Mouse (Mus musculus) liver, postnatal 0 days (tissue): ENCODE measurements around the gene Cmbl. TPM values are rescaled to one million over a fixed set of nuclear protein-coding genes. Genes with fewer than 3 reads are reported as not detected.
A peak's percentile ranks its signal among the peaks of the same experiment; 100 is the strongest.
"Not testable (repeated sequence)": the region's sequence is repeated elsewhere in the genome, so short reads cannot be mapped to it uniquely, and the experiment has no call there.

ENCODE experiments used
- ATAC-seq: fragments of 200-750 bp; cut with Nextera tagmentation; 2 replicates; pipeline ENCODE4 v1.8.0; 2017; ENCODE audit warnings: mild to moderate bottlenecking, moderate library complexity
- DNase-seq: peaks from one replicate; pipeline ENCODE4 v3.0.0-alpha.2; 2016
- H3K27ac ChIP-seq: fragments of 300-500 bp; sonication (generic); 2 replicates; pipeline ENCODE4 v1.5.1; 2014; ENCODE audit warnings: antibody characterized with exemption, moderate library complexity, mild to moderate bottlenecking, low read depth
- H3K27me3 ChIP-seq: fragments of 300-500 bp; sonication (generic); 2 replicates; pipeline ENCODE4 v1.6.1; 2014; ENCODE audit warnings: low read length, control low read depth, mixed read lengths; ENCODE audit not compliant: insufficient read depth
- H3K36me3 ChIP-seq: fragments of 300-500 bp; sonication (generic); replicated peaks from 2 replicates; pipeline ENCODE4 v1.6.1; 2014; ENCODE audit warnings: mild to moderate bottlenecking, control low read depth, low read length, moderate library complexity, mixed read lengths; ENCODE audit not compliant: insufficient read depth
- H3K4me1 ChIP-seq: fragments of 300-500 bp; sonication (generic); 2 replicates; pipeline ENCODE4 v1.6.1; 2014; ENCODE audit warnings: antibody characterized with exemption, mild to moderate bottlenecking, control low read depth; ENCODE audit not compliant: insufficient read depth
- H3K4me2 ChIP-seq: fragments of 300-500 bp; sonication (generic); 2 replicates; pipeline ENCODE4 v1.6.1; 2014; ENCODE audit warnings: low read depth, mild to moderate bottlenecking, low read length, moderate library complexity, mixed read lengths
- H3K4me3 ChIP-seq: fragments of 300-500 bp; sonication (generic); 2 replicates; pipeline ENCODE4 v1.5.1; 2014; ENCODE audit warnings: low read depth, low read length
- H3K9ac ChIP-seq: fragments of 300-500 bp; sonication (generic); replicated peaks from 2 replicates; pipeline ENCODE4 v1.6.1; 2014; ENCODE audit warnings: mild to moderate bottlenecking, moderate library complexity
- H3K9me3 ChIP-seq: fragments of 300-500 bp; sonication (generic); 2 replicates; pipeline ENCODE4 v1.6.1; 2016; ENCODE audit warnings: mild to moderate bottlenecking, control low read depth, low read length, mixed read lengths
- CTCF ChIP-seq: sonication (generic); IDR thresholded peaks from 2 replicates; pipeline ENCODE4 v1.5.1; 2016; ENCODE audit warnings: antibody characterized with exemption, low read depth
- EP300 ChIP-seq: IDR thresholded peaks from 2 replicates; pipeline ENCODE4 v1.6.1; 2016; ENCODE audit warnings: antibody characterized with exemption, low read depth, mild to moderate bottlenecking
- WGBS: fragments of 180-500 bp; shearing (Covaris S2); extraction: QIAGEN DNeasy Blood & Tissue Kit; methylation state at CpG from one replicate; pipeline ENCODE4 v1.1.7; 2014; ENCODE audit not compliant: insufficient replicate concordance; 5-methylcytosine and 5-hydroxymethylcytosine counted together
- polyA plus RNA-seq: library from polyadenylated mRNA; unstranded; fragments of >200 nt; fragmentation: Nextera tagmentation; extraction: Ambion mirVana; gene quantifications from 2 replicates; pipeline ENCODE4 v1.2.1, GENCODE M21; 2015

Gene Cmbl
- polyA plus RNA-seq, 1 experiment from 2014 or later = 113 TPM

DNA sequence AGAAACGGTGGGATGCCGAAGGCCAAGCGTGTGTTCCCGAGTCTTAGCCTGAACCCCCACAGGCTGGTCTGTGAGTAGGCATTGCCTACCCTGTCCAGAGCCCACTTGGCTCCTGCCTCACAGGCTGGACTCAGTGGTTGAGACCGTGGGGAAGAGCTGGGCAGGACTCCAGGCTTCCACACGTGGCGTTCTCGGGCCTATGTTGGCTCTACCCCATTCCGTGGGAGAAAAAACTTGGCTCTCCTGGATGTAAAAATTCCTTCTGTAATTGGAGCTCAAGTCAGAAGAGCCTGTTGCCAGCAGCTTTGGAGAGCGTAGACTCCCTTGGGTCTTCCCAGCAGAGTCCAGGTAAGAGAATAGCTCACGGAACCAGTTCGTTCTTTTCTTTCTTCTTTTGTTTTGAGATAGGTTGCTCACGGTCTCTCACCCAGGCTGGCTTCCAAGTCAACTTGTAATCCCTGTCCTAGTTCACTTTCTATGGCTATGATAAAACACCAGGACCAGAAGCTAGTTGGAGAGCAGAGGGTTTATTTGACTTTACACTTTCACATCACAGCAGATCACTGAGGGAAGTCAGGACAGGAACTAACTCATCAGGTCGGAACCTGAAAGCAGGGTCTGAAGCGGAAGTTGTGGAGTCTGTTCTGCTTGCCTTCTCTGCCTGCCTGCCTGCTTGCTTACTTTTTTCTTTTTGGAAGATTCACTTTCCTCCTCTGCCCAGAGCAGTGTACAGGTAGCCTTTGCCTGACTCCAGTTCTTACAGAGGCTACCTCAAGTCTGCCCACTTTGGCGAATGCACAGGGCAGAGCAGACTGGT lies 6.9 kb downstream of the Cmbl start:
- Histone ChIP-seq H3K36me3 (no peaks in the 10 kb centered on the region), H3K4me1 (peaks cover 39% of the 10 kb centered on the region), H3K9me3 (no peaks in the 10 kb centered on the region), H3K27me3 (no peaks in the 10 kb centered on the region), H3K4me2 (no peak overlapping the region), H3K9ac (0 out of 2 replicates have a peak overlapping the region, but pooled peaks have one; percentile 12), H3K4me3 (no peak overlapping the region), H3K27ac (peak overlapping the region; percentile 90)
- TF ChIP-seq CTCF = no peak
- TF ChIP-seq EP300 = no peak
- 80% methylated on average over 16 of the region's 16 CpGs for WGBS
- DNase-seq = no peak
- no peak for ATAC-seq

DNA sequence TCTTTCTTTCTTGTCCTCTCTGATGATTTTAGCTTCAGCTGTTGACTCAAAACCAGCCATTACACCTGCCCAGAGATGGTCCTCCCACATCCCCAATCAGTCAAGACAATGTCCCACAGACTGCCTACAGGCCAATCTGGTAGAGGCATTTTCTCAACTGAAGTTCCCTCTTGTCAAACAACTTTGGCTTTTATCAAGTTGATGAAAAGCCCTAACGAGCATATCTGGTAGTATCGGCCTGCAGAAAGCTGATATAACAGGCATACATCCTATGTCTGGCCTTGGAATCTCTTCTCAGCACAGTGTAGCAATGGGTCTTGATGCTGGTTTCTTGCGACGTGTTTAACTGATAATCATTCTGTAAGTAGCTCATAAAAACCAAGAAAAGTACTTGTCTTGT lies 8.1 kb downstream of the Cmbl start:
- Histone ChIP-seq H3K27me3 (no peaks in the 10 kb centered on the region), H3K9ac (no peak overlapping the region), H3K4me2 (no peak overlapping the region), H3K9me3 (no peaks in the 10 kb centered on the region), H3K4me1 (peaks cover 37% of the 10 kb centered on the region), H3K36me3 (no peaks in the 10 kb centered on the region), H3K27ac (0 out of 2 replicates have a peak overlapping the region, but pooled peaks have one; percentile 7), H3K4me3 (no peak overlapping the region)
- 45% methylated on average over 4 of the region's 4 CpGs for WGBS
- TF ChIP-seq EP300 (peak; percentile 80), CTCF (no peak)
- DNase-seq (no peak), ATAC-seq (no peak)

DNA sequence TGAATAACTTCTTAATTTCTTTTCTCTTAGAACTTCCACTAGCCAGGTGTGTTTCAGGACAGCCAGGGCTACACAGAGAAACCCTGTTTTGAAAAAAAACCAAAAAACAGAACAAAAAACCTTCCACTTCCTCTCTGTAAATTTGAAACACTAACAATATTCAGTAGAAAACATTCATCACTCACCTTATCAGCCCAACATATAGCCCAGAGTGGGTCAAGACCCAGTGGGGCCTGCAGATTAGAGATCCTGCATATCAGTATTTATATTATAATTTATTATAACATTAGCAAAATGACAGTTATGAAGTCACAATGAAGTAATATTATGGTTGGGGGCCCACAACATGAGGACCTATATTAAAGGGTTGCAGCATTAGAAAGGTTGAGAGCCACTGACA lies 8.5 kb downstream of the Cmbl start:
- no peaks in the 10 kb centered on the region for H3K27me3 ChIP-seq
- no peak for TF ChIP-seq CTCF
- no peak for TF ChIP-seq EP300
- H3K9me3 ChIP-seq = no peaks in the 10 kb centered on the region
- H3K36me3 ChIP-seq = no peaks in the 10 kb centered on the region
- no peak overlapping the region for H3K4me2 ChIP-seq
- ATAC-seq (no peak), DNase-seq (no peak)
- H3K4me1 ChIP-seq = peaks cover 34% of the 10 kb centered on the region
- no peak overlapping the region for H3K9ac ChIP-seq
- H3K4me3 ChIP-seq = no peak overlapping the region
- H3K27ac ChIP-seq = peak overlapping the region; percentile 34; the same call in 1 of the 2 replicates

DNA sequence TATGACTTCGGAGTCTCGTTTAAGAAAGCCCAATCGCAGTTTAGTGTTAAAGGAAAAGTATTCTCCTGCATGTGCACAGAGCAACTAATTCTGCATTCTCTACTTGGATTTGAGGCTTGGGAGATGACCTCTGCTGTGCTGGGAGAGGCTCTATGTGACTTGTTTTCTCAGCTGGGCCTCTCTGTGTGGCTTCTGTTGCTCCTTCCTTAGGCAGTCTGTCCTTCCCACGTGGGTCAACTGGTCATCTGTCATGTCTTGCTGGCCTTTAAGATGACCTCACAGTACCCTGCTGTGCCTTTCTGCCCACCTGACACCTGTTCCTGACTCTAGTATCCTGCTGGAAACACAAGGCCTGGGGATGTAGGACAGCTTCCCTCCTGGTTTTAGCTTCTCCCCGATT lies 10.9 kb downstream of the Cmbl start:
- H3K9me3 ChIP-seq = no peaks in the 10 kb centered on the region
- TF ChIP-seq EP300 = no peak
- TF ChIP-seq CTCF = no peak
- 77% methylated on average over 5 of the region's 5 CpGs for WGBS
- H3K4me2 ChIP-seq = no peak overlapping the region
- no peak overlapping the region for H3K9ac ChIP-seq
- ATAC-seq = no peak
- no peak overlapping the region for H3K4me3 ChIP-seq
- no peak overlapping the region for H3K27ac ChIP-seq
- DNase-seq = no peak
- peaks cover 19% of the 10 kb centered on the region for H3K4me1 ChIP-seq
- no peaks in the 10 kb centered on the region for H3K27me3 ChIP-seq
- no peaks in the 10 kb centered on the region for H3K36me3 ChIP-seq

DNA sequence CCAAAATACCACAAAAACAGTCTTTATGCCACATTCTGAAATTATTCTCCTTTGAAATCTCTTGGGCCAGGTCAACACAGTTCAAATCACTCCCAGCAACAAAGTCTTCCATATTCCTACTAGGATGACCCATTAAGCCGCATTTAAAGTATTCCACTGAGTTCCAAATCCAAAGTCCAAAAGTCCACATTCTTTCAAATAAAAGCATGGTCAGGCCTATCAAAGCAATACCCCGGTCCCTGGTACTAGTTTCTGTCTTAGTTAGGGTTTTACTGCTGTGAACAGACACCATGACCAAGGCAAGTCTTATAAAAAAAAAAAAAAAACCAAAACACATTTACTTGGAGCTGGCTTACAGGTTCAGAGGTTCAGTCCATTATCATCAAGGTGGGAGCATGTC lies 15.9 kb downstream of the Cmbl start:
- not testable (repeated sequence) for H3K9ac ChIP-seq, H3K36me3 ChIP-seq, H3K4me2 ChIP-seq, H3K27ac ChIP-seq, H3K9me3 ChIP-seq, H3K4me1 ChIP-seq, ATAC-seq, H3K27me3 ChIP-seq, DNase-seq, H3K4me3 ChIP-seq
- 76% methylated on average over 2 of the region's 2 CpGs for WGBS

DNA sequence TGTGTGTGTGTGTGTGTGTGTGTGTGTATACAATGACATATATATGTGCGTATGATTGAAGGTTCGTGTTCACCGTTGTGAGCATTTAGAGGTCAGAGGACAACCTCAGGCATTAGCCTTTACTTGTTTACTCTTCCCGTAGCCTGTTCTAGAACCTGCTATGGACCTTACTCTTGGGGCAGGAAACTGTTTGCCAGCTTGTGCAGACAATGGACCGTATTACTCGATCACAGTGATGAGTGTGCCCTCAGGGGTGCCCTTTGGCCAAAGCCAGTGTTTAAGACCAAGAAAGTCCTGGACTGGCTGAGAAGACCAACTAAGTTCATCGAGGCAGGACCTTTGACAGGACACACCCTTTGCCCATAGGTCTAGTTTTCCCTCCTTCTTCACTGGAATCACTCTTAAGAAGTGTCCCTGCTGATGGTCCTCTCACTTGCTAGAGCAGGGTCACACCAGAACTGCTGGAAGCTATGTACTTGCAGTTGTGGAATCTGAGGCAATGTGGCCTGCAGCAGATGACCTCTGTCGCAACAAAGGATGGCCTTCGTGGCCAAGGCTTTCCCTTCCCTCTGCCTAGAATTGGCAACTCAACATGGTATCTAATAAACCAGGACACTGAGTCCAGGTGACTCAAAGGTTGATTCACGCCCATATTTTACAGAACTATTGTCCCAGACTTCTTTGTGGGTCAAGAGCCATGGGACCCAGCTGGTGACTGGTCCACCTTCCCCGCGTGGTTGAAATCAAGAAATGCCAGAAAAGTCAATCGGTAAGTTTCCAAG lies 18.3 kb downstream of the Cmbl start:
- no peak overlapping the region for H3K4me3 ChIP-seq
- DNase-seq = peak; percentile 52
- no peaks in the 10 kb centered on the region for H3K27me3 ChIP-seq
- 64% methylated on average over 13 of the region's 13 CpGs for WGBS
- H3K27ac ChIP-seq = peak overlapping the region; percentile 72
- peak; percentile 88 for ATAC-seq
- H3K4me2 ChIP-seq = no peak overlapping the region
- TF ChIP-seq CTCF = no peak
- peak; percentile 81 for TF ChIP-seq EP300
- peaks cover 6% of the 10 kb centered on the region; the same call in 1 of the 2 replicates for H3K4me1 ChIP-seq
- no peaks in the 10 kb centered on the region for H3K9me3 ChIP-seq
- H3K36me3 ChIP-seq = no peaks in the 10 kb centered on the region
- no peak overlapping the region for H3K9ac ChIP-seq
